Mouse (Mus musculus) heart, adult 2 months (tissue): ENCODE results near the gene Cib1. TPM values are rescaled to one million over a fixed set of nuclear protein-coding genes. Genes with fewer than 3 reads are reported as not detected.

Source experiments
- DNase-seq, 2 experiments: peaks; one replicate each; pipeline ENCODE4 v3.0.0; 2021
- H3K27ac ChIP-seq: fragments of 200-600 bp; 2 replicates; pipeline ENCODE4 v1.8.1; 2022
- H3K27me3 ChIP-seq: fragments of 200-500 bp; 2 replicates; pipeline ENCODE4 v1.6.1; 2012; ENCODE audit warnings: mild to moderate bottlenecking, low read length, inconsistent platforms, mixed read lengths; ENCODE audit not compliant: control insufficient read depth, insufficient read depth
- H3K36me3 ChIP-seq: fragments of 200-500 bp; 2 replicates; pipeline ENCODE4 v1.6.1; 2012; ENCODE audit warnings: low read length, inconsistent platforms; ENCODE audit not compliant: control insufficient read depth, insufficient read depth
- H3K4me1 ChIP-seq: fragments of 200-500 bp; 2 replicates; pipeline ENCODE4 v1.6.1; 2011; ENCODE audit warnings: low read length; ENCODE audit not compliant: control insufficient read depth, insufficient read depth
- H3K4me3 ChIP-seq: fragments of 200-600 bp; 2 replicates; pipeline ENCODE4 v1.8.1; 2022
- H3K79me2 ChIP-seq: fragments of 200-500 bp; replicated peaks from 2 replicates; pipeline ENCODE4 v1.6.1; 2012; ENCODE audit warnings: mild to moderate bottlenecking, inconsistent platforms, low read length, moderate library complexity, mixed read lengths; ENCODE audit not compliant: control insufficient read depth, insufficient read depth
- H3K9ac ChIP-seq: fragments of 200-500 bp; 2 replicates; pipeline ENCODE4 v1.6.1; 2012; ENCODE audit warnings: low read depth, mild to moderate bottlenecking, control low read depth, inconsistent platforms, low read length, mixed read lengths
- CTCF ChIP-seq: fragments of 200-600 bp; IDR thresholded peaks from 2 replicates; pipeline ENCODE4 v1.8.1; 2022; ENCODE audit warnings: antibody characterized with exemption, mild to moderate bottlenecking, moderate library complexity
- EP300 ChIP-seq: fragments of 200-500 bp; IDR thresholded peaks from 2 replicates; pipeline ENCODE4 v1.6.1; 2011; ENCODE audit warnings: low read depth, low read length, control low read depth; ENCODE audit not compliant: insufficient read depth
- POLR2A ChIP-seq: fragments of 200-500 bp; IDR thresholded peaks from 2 replicates; pipeline ENCODE4 v1.6.1; 2011; ENCODE audit warnings: mild to moderate bottlenecking, low read depth, low read length, control low read depth; ENCODE audit not compliant: insufficient read depth
- WGBS: fragments of 180-500 bp; shearing (Covaris S2); methylation state at CpG from one replicate; pipeline ENCODE4 v1.1.7; 2018; 5-methylcytosine and 5-hydroxymethylcytosine counted together
- intact Hi-C: fragments of 180-260 bp; cut with DNase I; formaldehyde crosslinking; loops from one replicate; pipeline ENCODE4 v1.15.1; 2025
- polyA plus RNA-seq: library from polyadenylated mRNA; depleted of rRNA; stranded (reverse); fragments of >200 nt; gene quantifications from 2 replicates; pipeline ENCODE4 v1.2.3, GENCODE M21; 2012
- total RNA-seq, 2 experiments: library from RNA; stranded (reverse); gene quantifications; 2 replicates each; pipeline ENCODE4 v1.2.3; 2021

Cib1 gene
- total and polyA plus RNA-seq, 3 experiments, result 14.1 to 38.4 (median 16.1) TPM

- H3K27me3 ChIP-seq, result no peaks in the 10 kb centered on the region
- TF ChIP-seq CTCF (no peak), POLR2A (no peak), EP300 (no peak)
- peaks cover 7% of the 10 kb centered on the region for H3K4me1 ChIP-seq
- no peaks in the 10 kb centered on the region for H3K79me2 ChIP-seq
- DNase-seq, result no peak
- no peaks in the 10 kb centered on the region for H3K36me3 ChIP-seq
- H3K4me3 ChIP-seq, result peak overlapping the region; percentile 61
- peak overlapping the region; percentile 83 for H3K27ac ChIP-seq
- intact Hi-C loops, result no loop called here
- 65% methylated on average over 12 of the region's 12 CpGs for WGBS
- peak overlapping the region; percentile 71 for H3K9ac ChIP-seq
Observed at GRCm38 (mm10) chr7:80187501-80187900, 45.1 kb downstream of the Cib1 start.

- Histone ChIP-seq H3K27ac (peak within 1 kb of the TSS; percentile 83), H3K27me3 (no peaks in the 10 kb centered on the region), H3K9ac (peak within 1 kb of the TSS; percentile 71), H3K79me2 (no peaks in the 10 kb centered on the region), H3K4me3 (peak within 1 kb of the TSS; percentile 61), H3K4me1 (peaks cover 4% of the 10 kb centered on the region), H3K36me3 (no peaks in the 10 kb centered on the region)
- intact Hi-C loops, result loop anchor here (1.0 kb wide), 1 partner anchor 27 kb away; no protein-coding TSS in a partner anchor
- TF ChIP-seq EP300 (0 out of 2 replicates have a peak, but pooled peaks have one; percentile 23), CTCF (peak; percentile 35), POLR2A (peak; percentile 33; the same call in 1 of the 2 replicates)
- DNase-seq, result peak; percentile 91
- 2% methylated on average over 51 of the region's 51 CpGs for WGBS
Observed at GRCm38 (mm10) chr7:80186531-80187296, 45.9 kb downstream of the Cib1 start, which contains the start of gene Sema4b. Gene Sema4b, plus strand, starts transcription at chr7:80186841.

GRCm38 (mm10) chr7:80186021-80186420 lies 46.6 kb downstream of the Cib1 start:
- peak; percentile 73 to 85 for DNase-seq
- no peaks in the 10 kb centered on the region for H3K79me2 ChIP-seq
- WGBS, result 8% methylated on average over 8 of the region's 8 CpGs
- peak; percentile 75 for TF ChIP-seq EP300
- TF ChIP-seq POLR2A, result peak; percentile 79
- no peak for TF ChIP-seq CTCF
- no peaks in the 10 kb centered on the region for H3K27me3 ChIP-seq
- H3K4me3 ChIP-seq, result peak overlapping the region; percentile 61
- H3K4me1 ChIP-seq, result peaks cover 4% of the 10 kb centered on the region
- intact Hi-C loops, result loop anchor here (1.0 kb wide), 1 partner anchor 27 kb away; no protein-coding TSS in a partner anchor
- H3K27ac ChIP-seq, result peak overlapping the region; percentile 83
- no peaks in the 10 kb centered on the region for H3K36me3 ChIP-seq
- H3K9ac ChIP-seq, result peak overlapping the region; percentile 71

- DNase-seq, result no peak
Observed at GRCm38 (mm10) chr7:80184968-80185367, 47.6 kb downstream of the Cib1 start.

GRCm38 (mm10) chr7:80184551-80184950 lies 48.1 kb downstream of the Cib1 start:
- Histone ChIP-seq H3K27me3 (no peaks in the 10 kb centered on the region), H3K4me3 (no peak overlapping the region), H3K27ac (peak overlapping the region; percentile 83), H3K4me1 (peaks cover 4% of the 10 kb centered on the region), H3K36me3 (no peaks in the 10 kb centered on the region), H3K9ac (no peak overlapping the region), H3K79me2 (no peaks in the 10 kb centered on the region)
- DNase-seq, result no peak
- 65% methylated on average over 4 of the region's 4 CpGs for WGBS
- intact Hi-C loops, result no loop called here
- TF ChIP-seq POLR2A (no peak), EP300 (no peak), CTCF (no peak)

More at GRCm38 (mm10) chr7:80184968-80185367, 47.6 kb downstream of the Cib1 start:
- intact Hi-C loops, result no loop called here
- no peak overlapping the region for H3K4me3 ChIP-seq
- H3K36me3 ChIP-seq, result no peaks in the 10 kb centered on the region
- no peak overlapping the region for H3K9ac ChIP-seq
- peaks cover 4% of the 10 kb centered on the region for H3K4me1 ChIP-seq
- H3K27ac ChIP-seq, result peak overlapping the region; percentile 83
- no peak for TF ChIP-seq CTCF
- TF ChIP-seq EP300, result no peak
- TF ChIP-seq POLR2A, result no peak
- H3K27me3 ChIP-seq, result no peaks in the 10 kb centered on the region
- H3K79me2 ChIP-seq, result no peaks in the 10 kb centered on the region
- 54% methylated on average over 6 of the region's 6 CpGs for WGBS

- no peaks in the 10 kb centered on the region for H3K36me3 ChIP-seq
- H3K27me3 ChIP-seq, result no peaks in the 10 kb centered on the region
- 75% methylated on average over 5 of the region's 5 CpGs for WGBS
- peaks cover 4% of the 10 kb centered on the region for H3K4me1 ChIP-seq
- no peak overlapping the region for H3K4me3 ChIP-seq
- H3K9ac ChIP-seq, result no peak overlapping the region
- intact Hi-C loops, result no loop called here
- TF ChIP-seq POLR2A (no peak), CTCF (no peak), EP300 (no peak)
- no peak for DNase-seq
- H3K27ac ChIP-seq, result no peak overlapping the region
- no peaks in the 10 kb centered on the region for H3K79me2 ChIP-seq
Observed at GRCm38 (mm10) chr7:80183969-80184368, 48.6 kb downstream of the Cib1 start.
